Mouse (Mus musculus): ENCODE measurements around the gene Dok1.

Gene Dok1

GRCm38 (mm10) chr6:83013444-83013843, 19.8 kb downstream of the Dok1 start:
- DNase-seq: no peak

GRCm38 (mm10) chr6:83011756-83012155, 21.5 kb downstream of the Dok1 start:
- peak; percentile 69 for DNase-seq

DNA sequence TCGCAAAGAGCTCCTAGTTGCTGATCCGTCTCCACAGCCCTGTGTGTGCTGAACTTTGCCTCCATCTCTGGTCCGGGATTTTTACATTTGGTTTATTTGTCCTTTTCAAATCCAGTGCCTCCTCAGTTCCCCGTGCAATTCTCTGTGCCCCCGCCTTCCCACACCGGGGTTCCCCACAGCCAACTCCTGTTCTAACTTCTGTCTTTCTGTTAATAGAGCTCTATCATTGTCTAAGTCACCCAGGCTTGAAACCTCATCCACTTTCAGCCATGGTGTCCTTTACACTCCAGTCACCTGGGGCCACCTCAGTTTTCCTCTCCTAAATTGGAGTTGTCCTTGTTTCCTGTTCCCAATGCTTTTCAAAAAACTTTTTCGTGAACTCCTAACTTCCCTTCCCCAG, 22.0 kb downstream of the Dok1 start:
- no peak for DNase-seq

DNA sequence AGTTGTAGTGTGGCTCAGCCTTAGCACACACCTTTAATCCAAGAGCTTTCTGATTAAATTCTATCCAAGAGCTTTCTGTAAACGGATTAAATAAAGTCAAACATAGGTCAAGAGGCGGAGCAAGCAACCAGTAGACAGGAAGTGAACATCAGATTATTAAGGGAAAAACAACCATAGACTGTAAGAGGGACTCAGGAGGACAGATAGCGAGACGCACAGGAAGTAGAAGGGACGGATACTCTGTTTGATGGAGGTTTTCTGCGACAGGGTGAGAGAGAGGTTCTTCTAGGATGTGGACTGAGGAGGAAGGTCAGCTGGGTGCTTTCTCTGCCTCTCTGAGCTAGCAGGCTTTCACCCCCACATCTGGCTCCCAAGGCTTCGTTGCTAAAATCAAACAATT, 23.3 kb downstream of the Dok1 start:
- no peak for DNase-seq

GRCm38 (mm10) chr6:83008659-83009058, 24.6 kb downstream of the Dok1 start:
- DNase-seq: no peak

- DNase-seq: no peak
Measured at GRCm38 (mm10) chr6:83006114-83006513, 27.2 kb downstream of the Dok1 start.

GRCm38 (mm10) chr6:83005444-83006011, 27.7 kb downstream of the Dok1 start:
- no peak for DNase-seq

- DNase-seq: peak; percentile 50
Measured at GRCm38 (mm10) chr6:83004872-83005271, 28.4 kb downstream of the Dok1 start.

GRCm38 (mm10) chr6:83004309-83004708, 29.0 kb downstream of the Dok1 start:
- no peak for DNase-seq

DNA sequence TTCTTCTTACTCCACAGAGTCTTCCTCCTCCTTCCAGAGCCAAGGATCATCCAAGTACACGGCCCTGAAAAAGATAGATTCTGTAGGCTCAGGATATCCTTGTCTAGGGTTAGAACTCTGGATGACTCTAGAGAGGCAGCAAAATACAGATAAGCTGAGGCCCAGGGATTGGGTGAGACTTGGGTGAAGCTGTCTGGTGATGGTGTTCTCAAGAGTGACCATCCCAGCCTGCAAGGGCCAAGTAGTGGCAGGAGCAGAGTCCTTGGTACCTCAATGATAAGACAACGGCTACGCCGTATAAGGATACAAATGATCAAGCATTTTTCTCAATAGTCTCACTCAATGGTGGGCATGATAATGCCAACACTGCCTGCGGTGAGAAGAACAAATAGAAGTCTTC, 29.4 kb downstream of the Dok1 start:
- DNase-seq: peak; percentile 53

- DNase-seq: no peak
Measured at GRCm38 (mm10) chr6:83003082-83003481, 30.2 kb downstream of the Dok1 start.

GRCm38 (mm10) chr6:82999986-83000385, 33.3 kb downstream of the Dok1 start:
- no peak for DNase-seq

DNA sequence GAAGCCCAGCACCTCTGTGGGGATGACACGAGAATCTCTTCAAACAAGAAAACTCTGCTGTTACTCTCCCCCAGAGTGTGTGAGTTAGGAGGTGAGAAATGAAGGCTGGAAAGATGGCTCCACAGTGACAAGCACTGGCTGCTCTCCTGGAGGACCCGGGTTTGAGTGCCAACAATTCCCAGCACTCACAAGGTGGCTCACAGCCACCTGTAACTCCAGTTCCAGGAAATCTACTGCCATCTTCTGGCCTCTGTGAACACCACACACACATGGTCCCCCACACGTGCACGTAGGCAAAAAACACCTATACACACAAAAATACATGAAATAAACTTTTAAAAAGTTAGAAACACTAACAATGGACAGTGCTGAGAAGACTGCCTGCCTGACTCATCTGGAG, 34.9 kb downstream of the Dok1 start:
- peak; percentile 46 for DNase-seq

DNA sequence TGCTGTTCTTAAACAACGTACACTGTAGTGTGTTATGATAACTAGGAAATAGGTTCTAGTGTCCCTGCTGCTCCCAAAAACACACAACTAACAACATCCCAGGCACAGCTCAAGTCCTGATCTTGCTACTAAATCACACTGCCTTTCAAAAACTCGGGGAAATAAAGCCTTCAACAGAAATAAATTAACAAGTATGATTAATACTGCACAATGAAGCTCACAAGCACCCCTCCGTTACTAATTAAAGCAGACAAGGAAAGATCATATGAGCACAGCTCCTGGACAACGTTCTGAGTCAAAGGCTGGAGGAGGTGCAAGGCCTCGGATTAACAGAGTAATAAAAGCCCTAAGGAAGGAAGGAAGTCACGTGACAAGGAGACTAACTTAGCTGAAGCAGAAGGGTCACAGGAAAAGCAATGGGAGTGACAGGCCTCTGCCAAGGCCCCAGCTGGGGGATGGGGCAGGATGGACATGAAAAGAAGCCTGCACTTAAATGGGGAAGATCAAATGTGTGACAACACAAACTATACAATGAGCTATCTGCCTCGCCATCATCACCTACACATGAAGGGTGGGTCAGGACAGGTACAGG, 35.7 kb downstream of the Dok1 start:
- peak; percentile 53 for DNase-seq

DNA sequence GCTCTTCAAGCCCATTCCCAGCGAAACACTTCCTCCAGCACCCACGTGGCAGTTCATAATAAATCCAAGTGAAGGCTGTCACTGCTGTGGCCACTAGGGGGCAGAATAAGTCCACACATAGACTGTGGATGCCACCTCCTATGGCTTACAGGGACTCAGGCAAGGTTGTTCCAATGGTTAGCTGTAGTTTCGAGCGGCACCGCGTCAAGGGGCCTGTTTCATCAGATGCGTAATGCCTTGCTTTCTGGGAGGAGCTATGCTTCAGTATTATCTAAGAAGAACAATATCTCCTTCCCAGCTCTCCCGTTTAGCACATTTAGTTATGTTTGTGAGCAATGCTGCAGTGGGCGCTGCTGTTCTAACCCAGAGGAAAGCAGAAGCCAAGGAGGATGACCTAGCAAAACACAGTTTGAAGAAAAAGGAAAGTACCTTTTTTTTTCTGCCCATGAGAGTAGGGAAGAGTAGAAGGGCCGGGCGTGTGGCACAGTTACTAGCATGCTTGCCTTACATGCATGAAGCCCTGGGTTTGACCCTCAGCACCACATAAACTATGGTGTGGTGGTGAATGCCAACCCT, 36.4 kb downstream of the Dok1 start:
- DNase-seq: peak; percentile 92

DNA sequence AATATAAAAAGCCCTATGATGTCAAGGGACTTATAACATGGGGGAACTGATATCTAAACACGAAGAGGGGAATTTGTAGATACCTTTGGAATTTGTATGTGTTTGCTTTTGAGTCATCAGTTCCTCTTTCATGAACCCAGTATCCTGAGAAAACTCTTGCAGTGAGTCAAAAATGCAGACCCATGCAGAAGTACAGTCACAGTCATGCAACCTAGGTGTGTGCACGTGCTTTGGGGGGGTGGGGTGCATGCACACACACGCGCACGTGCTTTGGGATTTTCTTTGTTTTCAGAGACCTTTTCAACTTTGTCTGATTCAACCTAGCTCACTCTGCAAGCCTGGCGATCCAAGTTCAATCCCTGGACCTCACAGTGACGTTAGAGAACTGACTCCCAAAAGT, 38.9 kb downstream of the Dok1 start:
- no peak for DNase-seq

DNA sequence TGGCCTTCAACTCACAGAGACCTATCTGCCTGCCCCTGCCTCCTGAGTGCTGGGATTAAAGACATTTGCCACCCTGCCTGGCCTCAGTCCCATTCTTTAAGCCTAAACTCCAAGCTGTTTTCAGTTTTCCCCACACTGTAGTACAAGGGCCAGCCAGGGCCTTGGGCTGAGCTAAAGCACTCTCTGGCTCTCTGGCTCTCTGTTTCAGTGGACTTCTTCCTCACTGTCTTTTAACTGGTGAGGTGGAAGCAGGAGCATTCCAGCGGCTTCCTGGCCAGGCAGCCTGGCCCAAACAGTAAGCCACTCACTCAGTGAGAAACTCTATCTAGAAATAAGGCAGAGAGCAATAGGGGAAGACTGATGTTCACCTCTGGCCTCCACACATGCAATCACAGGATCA, 39.6 kb downstream of the Dok1 start:
- no peak for DNase-seq

DNA sequence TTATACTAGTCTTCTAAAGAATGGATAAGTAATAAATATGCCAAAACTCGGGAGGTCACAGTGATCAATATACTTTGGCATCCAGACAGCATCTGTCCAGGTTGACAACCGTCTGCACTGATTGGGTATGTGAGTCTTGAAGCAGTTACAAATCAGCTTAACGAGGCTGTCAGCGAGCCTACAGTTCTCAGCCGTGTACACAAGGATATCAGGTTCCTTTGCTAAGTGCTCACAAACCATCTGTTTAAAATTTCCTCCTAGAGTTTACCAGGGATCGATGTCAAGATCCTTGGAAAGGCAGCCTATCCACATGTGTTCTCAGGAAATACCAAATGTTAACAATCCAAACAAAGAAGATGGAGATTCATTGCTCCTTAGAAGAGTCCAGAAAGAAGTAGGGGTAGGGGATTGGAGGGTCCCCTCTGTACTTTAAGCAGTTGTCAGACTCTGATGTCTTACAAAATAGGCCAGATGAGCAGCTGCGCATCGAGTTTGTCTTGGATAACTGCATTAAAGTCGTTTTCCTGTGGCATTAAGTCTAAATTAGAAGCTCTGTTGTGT, 45.8 kb downstream of the Dok1 start:
- DNase-seq: no peak

All from liver (tissue).